Mouse (Mus musculus): ENCODE data around the gene Zbtb12.
A peak's percentile ranks its signal among the peaks of the same experiment; 100 is the strongest.
"Not testable (repeated sequence)": the region's sequence is repeated elsewhere in the genome, so short reads cannot be mapped to it uniquely, and the experiment has no call there.

Gene Zbtb12

DNA sequence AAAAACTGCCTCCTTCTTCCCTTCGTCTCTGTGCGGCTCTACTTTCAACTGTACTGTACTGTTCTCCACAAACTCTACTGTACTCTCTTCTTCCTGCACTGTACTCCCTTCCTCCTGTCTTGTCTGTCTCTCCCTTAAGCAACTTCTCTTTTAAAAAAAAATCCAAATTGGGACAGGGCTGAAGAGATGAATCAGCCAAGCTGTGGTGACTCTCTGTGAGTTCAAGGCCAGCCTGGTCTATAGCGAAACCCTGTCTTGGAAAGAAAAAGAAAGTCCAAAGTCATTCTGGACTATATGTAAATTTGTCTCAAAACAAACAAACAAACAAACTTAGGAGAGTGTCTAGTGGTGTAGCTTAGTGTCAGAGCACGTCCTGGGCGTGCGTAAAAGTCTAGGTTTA lies 5.0 kb upstream of the Zbtb12 start:
- no peak for DNase-seq

DNA sequence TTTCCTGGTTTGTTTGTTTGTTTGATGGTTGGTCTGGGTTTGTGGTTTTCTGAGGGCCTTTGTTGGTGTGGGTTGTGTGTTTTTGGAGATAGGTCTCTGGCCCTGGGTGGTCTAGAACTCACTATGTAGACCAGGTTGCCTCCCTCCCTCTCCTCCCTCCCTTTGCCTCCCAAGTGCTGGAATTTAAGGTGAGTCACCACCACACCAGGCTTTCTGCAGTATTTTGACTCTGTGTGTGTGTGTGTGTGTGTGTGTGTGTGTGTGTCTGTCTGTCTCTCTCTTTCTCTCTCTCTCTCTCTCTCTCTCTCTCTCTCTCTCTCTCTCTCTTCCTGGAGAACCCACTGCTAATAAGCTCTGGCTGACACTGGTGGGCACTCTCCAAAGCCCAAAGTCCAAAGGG lies 1.9 kb downstream of the Zbtb12 start:
- no peak for DNase-seq

DNA sequence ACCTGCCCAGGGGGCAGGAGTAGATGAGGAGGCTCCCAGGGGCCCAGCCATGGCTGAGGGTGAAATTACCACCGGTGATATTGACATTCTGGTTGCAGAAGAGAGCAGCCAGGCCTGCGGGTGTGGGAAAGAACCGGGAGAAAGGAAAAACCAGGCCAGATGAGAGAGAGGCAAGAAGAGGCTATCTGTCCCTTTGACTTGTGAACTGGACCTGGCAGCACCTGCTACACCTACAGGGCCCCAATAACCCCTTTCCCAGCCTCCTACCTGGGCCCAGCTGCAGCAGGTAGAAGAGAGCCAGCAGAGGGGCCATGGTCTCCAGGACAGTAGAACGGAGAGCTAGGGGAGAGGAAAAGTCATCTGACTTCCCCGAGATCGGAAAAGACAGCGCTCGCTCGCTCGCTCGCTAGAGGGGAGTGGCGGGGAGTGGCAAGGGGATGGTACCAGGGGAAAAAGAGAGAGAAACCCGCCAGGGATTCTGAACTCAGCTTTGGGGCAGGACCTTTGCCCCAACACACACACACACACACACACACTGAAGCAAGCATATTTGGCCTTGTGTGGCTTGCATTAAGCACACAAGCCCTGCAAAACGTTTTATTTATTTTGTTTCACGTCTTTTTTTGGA lies 2.5 kb downstream of the Zbtb12 start, which contains the start of gene Gm20547:
Gene Gm20547 (minus strand): TSS at position 360 of the 628 bp plus-strand sequence.
- DNase-seq: no peak

DNA sequence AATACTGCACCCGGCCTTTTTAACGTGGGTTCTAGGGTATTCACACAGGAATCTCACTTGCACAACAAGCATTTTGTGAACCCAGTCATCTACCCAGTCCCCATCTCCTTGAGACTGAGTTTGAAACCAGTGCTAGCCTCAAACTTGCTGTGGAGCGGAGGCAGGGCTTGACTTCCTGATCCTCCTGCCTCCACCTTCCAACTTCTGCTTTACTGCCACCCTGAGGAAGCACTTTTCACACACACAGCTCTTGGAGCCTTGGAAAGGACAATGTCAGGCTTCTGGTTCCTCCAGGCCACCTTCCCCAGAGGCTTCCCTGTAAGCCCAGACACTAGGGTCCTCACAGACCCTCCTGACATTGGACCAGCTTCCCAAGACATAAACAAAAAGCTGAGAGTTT lies 4.0 kb downstream of the Zbtb12 start:
- no peak for DNase-seq

DNA sequence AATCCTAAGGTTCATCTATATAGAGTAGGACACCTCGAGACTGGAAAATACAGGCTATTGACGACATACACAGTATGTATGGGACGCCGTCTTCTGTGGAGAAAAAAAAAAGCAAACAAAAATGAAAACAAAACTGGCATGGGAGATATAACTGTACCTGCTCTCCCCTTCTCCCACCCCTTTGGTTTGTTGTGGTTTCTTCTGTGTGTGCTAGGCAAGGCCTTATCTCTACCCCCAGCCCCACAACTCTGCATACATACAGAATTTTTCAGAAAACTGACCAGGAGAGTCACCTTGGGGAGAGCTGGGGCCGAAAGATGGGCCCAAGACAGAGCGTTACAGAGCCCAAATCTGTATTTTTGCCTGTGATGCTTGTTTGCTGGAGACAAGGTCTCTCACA lies 5.4 kb downstream of the Zbtb12 start:
- DNase-seq: no peak

DNA sequence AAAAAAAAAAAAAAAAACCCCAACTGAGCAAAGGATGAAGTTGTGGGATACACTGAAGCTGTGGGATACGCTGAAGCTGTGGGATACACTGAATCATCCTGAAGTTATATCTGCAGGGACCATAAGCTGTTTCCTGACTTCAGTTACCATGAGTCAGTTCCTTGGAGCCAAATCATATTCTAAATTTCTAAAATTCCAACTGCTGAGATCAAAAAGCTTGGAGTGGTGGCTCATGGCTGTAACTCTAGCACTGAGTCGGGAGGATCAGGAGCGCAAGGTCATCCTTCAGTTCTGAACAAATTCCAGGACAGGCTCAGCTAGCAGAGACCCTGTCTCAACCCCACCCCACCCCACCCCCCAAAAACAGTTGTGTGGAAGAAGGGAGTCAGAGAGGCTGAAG lies 6.3 kb downstream of the Zbtb12 start:
- no peak for DNase-seq

DNA sequence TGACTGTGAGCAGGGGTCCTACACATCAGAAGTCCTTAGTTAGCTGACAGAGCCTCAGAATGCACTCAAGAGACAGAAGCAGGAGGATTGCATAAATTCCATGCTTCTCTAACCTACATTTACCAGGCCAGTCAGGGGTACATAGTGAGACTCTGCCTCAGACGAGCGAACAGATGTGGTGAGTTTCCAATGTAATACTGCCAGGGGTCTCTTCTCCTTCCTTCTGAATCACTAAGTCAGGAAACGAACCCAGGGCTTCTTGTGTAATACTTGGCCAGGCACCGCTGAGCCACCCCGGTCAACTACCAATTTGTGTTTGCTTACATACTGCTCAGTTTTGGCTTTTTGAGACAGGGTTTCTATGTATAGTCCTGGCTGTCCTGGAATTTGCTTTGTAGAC lies 8.7 kb downstream of the Zbtb12 start:
- no peak for DNase-seq

DNA sequence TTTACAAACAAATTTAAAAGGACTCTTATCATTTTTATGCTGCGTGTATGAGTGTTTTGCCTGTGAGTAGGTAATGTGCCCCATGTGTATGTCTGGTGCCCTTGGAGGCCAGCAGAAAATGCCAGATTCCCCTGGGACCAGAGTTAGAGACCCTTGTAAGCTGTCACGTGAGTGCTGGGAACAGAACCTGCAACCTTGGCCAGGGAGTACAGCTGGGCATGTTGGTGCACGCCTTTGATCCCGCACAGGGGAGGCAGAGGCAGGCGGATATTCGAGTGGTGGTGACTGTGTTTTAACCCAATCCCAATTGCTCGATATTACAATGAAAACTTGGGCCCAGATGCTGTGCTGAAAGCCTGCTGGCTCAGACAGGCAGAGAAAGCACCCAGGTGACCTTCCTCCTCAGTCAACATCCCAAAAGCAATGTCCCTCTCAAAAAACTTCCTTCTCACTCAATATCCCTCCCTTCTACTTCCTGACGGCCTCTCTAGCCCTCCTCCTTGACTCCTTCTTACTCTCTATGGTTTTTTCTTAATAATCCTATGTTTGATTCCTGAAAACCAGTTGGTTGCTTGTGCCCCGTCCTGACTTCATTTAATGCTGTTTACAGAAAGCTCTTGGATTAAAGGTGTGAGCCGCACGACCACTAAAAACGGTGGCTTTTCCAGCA lies 10.9 kb downstream of the Zbtb12 start:
- no peak for DNase-seq

DNA sequence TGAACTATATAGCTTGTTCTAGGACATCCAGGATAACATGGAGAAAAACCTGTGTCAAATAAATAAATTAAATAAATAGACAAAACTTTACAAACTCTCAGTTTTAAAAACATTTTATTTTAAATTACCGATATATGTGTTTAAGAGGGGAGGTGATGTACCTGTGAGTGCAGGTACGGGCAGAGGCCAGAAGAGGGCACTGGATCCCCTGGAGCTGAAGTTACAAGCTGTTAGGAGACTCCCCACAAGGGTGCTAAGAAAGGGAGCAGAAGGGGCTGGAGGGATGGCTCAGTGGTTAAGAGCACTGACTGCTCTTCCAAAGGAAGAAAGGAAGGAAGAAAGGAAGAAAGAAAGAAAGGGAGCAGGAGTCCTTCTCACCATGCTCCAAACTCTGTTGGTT lies 12.1 kb downstream of the Zbtb12 start:
- DNase-seq: no peak

DNA sequence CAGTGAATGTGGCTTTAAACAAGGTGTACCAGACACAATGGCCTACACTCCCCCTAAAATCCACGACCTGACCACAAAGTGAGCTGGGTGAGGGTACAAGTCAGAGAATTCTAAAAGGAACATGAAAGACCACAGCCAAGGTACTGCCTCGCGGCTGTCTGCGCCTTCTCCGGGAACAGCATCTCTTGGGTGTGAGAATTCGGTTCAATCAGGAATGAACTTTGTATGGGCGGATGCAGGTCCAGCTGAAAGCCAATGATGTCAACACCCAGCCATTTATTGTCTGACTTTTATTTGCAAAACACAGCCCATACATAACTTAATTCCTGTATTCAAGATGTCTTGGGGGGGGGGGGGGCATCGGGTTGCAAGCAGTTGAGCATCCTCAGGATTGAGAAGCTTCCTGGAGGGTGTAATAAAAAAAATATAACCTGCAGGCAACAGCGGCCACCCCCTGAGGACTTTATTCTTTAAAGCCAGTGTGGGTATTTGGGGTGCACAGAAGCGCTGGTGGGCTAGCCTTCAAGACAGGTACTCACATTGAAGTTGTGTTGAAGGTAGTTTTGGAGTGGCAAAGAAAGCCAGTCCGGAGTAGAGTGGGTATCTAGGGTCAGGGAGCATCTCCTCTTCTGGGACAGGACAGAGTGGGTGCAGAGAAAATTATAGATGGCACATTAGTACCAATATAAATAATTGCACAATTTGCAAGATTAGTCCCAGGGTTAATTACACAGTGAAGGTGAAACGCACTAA lies 14.0 kb downstream of the Zbtb12 start:
- DNase-seq: no peak

DNA sequence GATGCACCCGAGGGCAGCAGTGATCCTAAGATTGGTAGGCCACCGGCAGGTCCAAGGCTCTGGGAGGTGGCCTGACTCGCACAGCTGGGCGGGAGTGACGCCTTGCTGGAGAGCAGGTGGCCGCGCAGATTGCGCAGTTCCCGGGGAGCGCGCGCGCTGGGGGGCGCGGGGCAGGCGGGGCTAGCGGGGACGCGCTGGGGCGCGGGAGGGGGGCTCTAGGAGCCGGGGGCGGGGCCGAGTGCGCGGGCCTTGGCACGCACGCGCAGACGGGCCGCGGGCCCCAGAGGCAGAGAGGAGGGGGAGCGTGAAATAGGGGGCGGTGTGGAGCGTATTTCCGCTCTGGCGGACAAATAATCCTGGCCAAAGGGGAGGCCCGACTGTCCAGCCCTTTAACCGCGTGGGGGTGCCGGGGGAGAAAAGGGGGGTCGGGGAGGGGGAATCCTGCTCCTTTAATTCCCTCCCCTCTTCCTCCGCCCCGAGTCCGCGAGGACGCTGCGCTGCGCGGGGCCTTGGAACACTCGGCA lies 14.9 kb downstream of the Zbtb12 start:
- peak; percentile 94 for DNase-seq

DNA sequence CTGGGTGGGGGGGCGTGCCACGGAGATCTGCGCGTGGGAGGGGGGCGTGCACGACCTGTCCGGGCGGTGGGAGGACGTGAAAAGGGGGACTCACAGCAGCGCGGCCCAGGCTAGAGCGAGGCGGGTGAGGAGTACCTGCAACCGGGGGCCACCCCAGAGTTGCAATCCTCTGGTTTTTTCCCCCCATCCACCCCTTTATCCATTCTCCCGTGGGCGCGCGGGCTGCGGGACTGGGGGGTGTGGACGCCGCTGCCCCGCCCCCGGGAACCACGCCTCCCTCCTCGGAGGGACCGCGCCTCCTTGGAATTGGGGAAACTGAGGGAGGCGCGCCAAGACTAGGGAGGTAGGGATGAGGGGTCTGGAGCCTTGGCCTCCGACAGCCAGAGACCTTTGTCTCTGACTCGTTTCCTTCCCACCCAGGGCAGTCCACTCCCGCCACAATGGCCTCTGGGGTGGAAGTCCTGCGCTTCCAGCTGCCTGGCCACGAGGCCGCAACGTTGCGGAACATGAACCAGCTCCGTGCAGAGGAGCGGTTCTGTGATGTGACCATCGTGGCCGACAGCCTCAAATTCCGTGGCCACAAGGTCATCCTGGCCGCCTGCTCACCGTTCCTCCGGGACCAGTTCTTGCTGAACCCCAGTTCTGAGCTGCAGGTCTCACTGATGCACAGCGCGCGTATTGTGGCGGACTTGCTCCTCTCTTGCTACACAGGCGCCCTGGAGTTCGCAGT lies 15.7 kb downstream of the Zbtb12 start:
- peak; percentile 52 for DNase-seq

DNA sequence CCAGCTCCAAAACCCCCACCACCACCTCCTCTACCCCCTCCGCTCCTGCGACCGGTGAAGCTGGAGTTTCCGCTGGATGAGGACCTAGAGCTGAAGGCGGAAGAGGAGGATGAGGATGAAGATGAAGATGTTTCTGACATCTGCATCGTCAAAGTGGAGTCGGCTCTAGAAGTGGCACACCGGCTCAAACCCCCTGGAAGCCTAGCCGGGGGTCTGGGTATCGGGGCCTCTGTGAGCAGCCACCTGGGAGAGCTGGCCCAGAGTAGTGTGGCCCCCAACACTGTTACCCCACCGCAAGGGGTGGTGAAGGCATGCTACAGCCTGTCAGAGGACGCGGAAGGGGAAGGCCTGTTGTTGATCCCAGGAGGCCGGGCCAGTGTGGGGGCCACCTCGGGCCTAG lies 16.4 kb downstream of the Zbtb12 start:
- DNase-seq: no peak

DNA sequence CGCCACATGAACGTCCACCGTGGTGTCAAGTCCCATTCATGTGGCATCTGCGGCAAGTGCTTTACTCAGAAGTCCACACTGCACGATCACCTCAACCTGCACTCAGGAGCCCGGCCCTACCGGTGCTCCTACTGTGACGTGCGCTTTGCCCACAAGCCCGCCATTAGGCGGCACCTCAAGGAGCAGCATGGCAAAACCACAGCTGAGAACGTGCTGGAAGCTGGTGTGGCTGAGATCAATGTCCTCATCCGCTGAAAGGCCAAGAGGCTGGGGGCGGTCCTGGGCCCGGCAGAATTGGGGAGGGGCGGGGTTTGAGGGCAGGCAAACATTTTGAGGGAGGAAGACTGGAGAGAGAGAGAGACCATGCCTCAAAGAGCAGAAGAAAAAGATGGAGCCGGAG lies 17.1 kb downstream of the Zbtb12 start:
- DNase-seq: no peak

DNA sequence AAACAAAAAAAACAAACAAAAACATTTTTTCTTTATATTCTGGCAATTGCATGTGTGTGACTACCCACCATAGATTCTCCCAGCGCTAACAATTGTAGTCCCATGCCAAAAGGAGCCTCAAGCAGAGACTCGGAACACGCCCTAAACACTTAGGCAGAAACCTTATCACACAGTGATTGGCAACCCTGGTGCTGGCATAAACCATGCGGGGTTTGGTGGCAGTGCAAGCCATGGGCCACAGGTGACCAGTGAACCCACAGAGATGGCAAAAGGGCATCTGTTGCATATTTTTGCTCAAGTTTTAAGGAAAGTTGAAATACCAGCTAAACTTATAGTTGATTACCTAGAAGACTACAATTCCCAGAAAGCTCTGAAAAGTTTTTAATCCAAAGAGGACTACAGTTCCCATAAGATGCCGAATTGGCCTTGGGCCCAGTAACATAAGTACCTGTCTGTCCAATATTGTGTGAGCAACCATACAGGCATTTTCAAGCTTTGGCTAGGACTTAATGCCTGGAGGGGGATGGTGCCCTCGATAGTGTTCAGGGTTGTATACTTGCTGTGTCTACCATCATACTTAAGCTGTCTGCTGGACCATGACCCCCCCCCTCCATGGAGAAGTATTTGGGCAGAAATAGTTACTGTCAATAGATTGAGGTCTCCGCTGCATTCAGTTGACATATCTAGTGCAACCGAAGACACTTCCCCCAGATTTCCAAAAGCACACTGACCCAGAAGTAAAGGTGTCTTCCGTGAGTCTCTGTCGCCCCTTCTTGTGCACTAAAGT lies 18.3 kb downstream of the Zbtb12 start:
- peak; percentile 65 for DNase-seq

DNA sequence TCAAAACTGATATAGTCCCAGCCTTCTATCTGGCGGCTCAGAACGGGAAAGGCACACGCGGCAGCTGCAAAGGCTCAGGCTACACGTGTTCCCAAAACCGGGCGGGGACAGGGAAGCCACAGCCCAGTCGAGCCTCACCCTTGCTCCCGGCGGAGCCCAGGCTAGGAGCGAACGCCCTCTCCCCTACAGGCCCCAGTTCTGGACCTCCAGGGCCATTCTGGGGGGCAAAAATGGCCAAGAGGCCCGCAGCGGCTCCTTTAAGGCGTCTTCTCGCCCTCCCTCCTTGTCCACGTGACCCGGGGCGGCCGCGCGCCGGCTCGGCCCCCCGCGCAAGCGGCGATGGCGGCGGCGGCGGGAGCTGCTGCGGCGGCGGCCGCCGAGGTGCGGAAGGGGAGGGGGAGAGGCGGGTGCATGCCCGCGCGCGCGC lies 18.9 kb downstream of the Zbtb12 start, which contains the start of the genes C2 and Ehmt2:
Gene C2 (minus strand): TSS at position 106 of the 427 bp plus-strand sequence.
Gene Ehmt2 (plus strand): TSS at position 310 of the 427 bp plus-strand sequence.
- peak; percentile 77 for DNase-seq

DNA sequence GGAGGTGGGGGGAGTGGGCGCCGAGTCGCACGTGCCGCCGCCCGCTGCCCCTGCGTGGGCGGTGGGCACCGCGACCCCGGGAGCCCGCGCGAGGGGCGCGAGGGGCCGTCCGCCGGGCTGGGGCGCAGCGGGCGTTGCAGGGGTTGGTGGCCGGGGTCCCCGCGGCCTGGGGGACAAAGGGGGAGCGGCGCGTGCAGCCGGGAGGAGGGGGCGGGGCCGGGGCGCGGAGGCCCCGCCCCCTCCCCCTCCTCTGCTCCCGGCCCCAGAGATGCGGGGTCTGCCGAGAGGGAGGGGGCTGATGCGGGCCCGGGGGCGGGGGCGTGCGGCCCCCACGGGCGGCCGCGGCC lies 19.4 kb downstream of the Zbtb12 start:
- DNase-seq: peak; percentile 42

DNA sequence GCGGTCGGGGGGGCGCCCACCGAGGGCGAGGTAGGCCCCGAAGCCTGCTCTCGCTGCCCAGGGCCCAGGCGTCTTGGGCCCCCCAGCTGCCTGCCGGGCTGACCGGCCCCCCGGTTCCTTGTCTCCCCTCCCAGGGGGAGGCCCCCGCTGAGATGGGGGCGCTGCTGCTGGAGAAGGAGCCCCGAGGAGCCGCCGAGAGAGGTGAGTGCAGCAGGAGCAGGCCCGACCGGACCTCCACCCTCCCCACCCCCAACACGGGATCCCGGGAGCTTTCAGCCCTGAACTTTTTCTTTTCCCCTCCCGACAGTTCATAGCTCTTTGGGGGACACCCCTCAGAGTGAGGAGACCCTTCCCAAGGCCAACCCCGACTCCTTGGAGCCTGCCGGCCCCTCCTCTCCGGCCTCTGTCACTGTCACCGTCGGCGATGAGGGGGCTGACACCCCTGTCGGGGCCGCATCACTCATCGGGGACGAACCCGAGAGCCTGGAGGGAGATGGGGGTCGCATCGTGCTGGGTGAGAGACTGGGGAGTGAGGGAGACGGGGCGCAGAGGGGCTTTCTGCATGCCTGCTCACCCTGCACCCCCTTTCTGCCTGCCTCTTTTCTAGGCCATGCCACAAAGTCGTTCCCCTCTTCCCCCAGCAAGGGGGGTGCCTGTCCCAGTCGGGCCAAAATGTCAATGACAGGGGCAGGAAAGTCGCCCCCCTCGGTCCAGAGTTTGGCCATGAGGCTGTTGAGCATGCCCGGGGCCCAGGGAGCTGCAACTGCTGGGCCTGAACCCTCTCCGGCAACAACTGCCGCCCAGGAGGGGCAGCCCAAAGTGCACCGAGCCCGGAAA lies 20.0 kb downstream of the Zbtb12 start:
- DNase-seq: peak; percentile 26

DNA sequence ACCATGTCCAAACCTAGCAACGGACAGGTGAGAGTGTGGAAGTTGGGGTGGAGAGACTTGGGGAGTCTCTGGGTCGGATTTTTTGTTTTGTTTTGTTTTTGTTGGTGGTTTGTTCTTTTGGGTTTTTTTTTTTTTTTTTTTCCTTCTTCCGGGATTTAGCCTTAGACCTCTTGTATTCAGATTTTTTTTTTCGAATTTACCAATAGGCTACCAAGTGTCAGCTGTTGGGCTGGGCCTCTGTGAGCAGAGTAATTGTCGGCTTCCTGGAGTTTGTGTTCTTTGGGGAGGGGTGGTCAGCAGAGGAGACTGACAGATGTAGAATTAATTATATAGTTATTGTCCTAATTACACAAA lies 20.6 kb downstream of the Zbtb12 start:
- DNase-seq: no peak

DNA sequence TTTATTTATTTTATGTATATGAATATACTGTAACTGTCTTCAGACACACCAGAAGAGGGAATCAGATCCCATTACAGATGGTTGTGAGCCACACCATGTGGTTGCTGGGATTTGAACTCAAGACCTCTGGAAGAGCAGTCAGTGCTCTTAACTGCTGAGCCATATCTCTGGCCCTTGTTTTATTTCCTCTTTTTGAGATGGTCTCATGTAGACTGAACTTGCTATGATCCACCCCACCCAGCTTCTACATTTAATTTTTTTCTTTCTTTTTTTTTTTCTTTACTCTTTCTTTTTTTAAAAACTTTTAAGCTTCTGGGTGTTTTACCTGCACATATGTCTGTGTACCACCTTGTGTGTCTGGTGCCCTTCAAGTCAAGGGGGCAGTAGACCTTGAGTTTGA lies 21.5 kb downstream of the Zbtb12 start:
- DNase-seq: not testable (repeated sequence)

DNA sequence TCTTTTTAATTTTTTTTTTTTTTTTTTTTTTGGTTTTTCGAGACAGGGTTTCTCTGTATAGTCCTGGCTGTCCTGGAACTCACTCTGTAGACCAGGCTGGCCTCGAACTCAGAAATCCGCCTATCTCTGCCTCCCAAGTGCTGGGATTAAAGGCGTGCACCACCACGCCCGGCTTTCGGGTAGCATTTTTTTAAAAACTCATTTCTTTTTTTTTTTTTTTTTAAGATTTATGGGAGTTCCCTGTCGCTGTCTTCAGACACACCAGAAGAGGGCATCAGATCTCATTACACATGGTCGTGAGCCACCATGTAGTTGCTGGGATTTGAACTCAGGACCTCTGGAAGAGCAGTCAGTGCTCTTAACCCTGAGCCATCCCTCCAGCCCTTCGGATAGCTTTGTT lies 22.7 kb downstream of the Zbtb12 start:
- DNase-seq: not testable (repeated sequence)
